Mouse (Mus musculus) midbrain, postnatal 0 days (tissue): ENCODE measurements at regions not wholly inside any gene's neighbourhood (a gene's known extent, or its start where the extent isn't known, plus 50 kb on each side); places are given as distances from the start of the nearest gene placed in this dataset.
A peak's percentile ranks its signal among the peaks of the same experiment; 100 is the strongest.

Source experiments
- ATAC-seq: fragments of 200-750 bp; cut with Nextera tagmentation; 2 replicates; pipeline ENCODE4 v1.8.0; 2017; ENCODE audit warnings: moderate number of reproducible peaks, mild to moderate bottlenecking, moderate TSS enrichment, moderate library complexity; ENCODE audit not compliant: low FRiP score
- DNase-seq: peaks from one replicate; pipeline ENCODE4 v3.0.0-alpha.2; 2015; ENCODE audit warnings: low spot score
- H3K27ac ChIP-seq: fragments of 300-500 bp; sonication (generic); 2 replicates; pipeline ENCODE4 v1.5.1; 2014; ENCODE audit warnings: low read depth, mild to moderate bottlenecking, low read length, mixed read lengths
- H3K27me3 ChIP-seq: fragments of 300-500 bp; sonication (generic); 2 replicates; pipeline ENCODE4 v1.6.1; 2014; ENCODE audit warnings: low read length, control low read depth, mixed read lengths; ENCODE audit not compliant: insufficient read depth
- H3K36me3 ChIP-seq: fragments of 300-500 bp; sonication (generic); 2 replicates; pipeline ENCODE4 v1.6.1; 2014; ENCODE audit warnings: low read length, control low read depth, mixed read lengths; ENCODE audit not compliant: insufficient read depth
- H3K4me1 ChIP-seq: fragments of 300-500 bp; sonication (generic); 2 replicates; pipeline ENCODE4 v1.6.1; 2014; ENCODE audit warnings: mild to moderate bottlenecking, control low read depth, antibody characterized with exemption, low read length, mixed read lengths; ENCODE audit not compliant: insufficient read depth
- H3K4me2 ChIP-seq: fragments of 300-500 bp; sonication (generic); 2 replicates; pipeline ENCODE4 v1.6.1; 2014; ENCODE audit warnings: low read depth, mild to moderate bottlenecking, low read length, mixed read lengths; ENCODE audit not compliant: poor library complexity, severe bottlenecking
- H3K4me3 ChIP-seq: fragments of 300-500 bp; sonication (generic); 2 replicates; pipeline ENCODE4 v1.5.1; 2014; ENCODE audit warnings: low read depth, mild to moderate bottlenecking, low read length, moderate library complexity
- H3K9ac ChIP-seq: fragments of 300-500 bp; sonication (generic); replicated peaks from 2 replicates; pipeline ENCODE4 v1.6.1; 2014; ENCODE audit warnings: mild to moderate bottlenecking, low read length, moderate library complexity, mixed read lengths; ENCODE audit not compliant: poor library complexity, severe bottlenecking
- H3K9me3 ChIP-seq: fragments of 300-500 bp; sonication (generic); 2 replicates; pipeline ENCODE4 v1.6.1; 2016; ENCODE audit warnings: low read length, control low read depth
- CTCF ChIP-seq: IDR thresholded peaks from 2 replicates; pipeline ENCODE4 v1.5.1; 2016; ENCODE audit warnings: antibody characterized with exemption, mild to moderate bottlenecking
- WGBS: fragments of 180-500 bp; shearing (Covaris S2); extraction: QIAGEN DNeasy Blood & Tissue Kit; methylation state at CpG from one replicate; pipeline ENCODE4 v1.1.7; 2014; 5-methylcytosine and 5-hydroxymethylcytosine counted together

DNA sequence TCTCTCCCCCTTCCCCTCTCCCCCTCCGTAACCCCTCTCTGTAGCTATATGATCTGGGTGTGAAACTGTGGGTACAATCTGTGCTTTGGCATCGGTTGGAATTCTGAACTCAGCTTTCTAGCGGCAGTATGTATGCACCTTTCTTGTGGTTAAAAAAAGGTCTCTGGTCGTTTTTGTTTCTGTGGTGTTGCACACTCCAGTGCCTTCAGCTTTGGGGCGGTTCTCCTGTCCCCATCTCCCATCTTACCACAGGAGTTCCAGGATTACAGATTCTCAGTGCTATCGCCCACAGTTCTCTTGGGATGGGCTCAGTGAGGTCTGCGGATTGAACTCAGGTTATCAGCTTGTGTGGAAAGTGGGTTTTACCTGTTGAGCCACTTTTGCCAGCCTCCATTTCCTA lies 248.5 kb upstream of the Tnp1 start:
- H3K4me2 ChIP-seq, result no peak overlapping the region
- H3K9ac ChIP-seq, result no peak overlapping the region
- no peak for TF ChIP-seq CTCF
- H3K9me3 ChIP-seq, result no peaks in the 10 kb centered on the region
- 70% methylated on average over 7 of the region's 7 CpGs for WGBS
- H3K36me3 ChIP-seq, result no peaks in the 10 kb centered on the region
- no peaks in the 10 kb centered on the region for H3K27me3 ChIP-seq
- no peaks in the 10 kb centered on the region for H3K4me1 ChIP-seq
- no peak overlapping the region for H3K4me3 ChIP-seq
- DNase-seq (no peak), ATAC-seq (no peak)
- no peak overlapping the region for H3K27ac ChIP-seq

DNA sequence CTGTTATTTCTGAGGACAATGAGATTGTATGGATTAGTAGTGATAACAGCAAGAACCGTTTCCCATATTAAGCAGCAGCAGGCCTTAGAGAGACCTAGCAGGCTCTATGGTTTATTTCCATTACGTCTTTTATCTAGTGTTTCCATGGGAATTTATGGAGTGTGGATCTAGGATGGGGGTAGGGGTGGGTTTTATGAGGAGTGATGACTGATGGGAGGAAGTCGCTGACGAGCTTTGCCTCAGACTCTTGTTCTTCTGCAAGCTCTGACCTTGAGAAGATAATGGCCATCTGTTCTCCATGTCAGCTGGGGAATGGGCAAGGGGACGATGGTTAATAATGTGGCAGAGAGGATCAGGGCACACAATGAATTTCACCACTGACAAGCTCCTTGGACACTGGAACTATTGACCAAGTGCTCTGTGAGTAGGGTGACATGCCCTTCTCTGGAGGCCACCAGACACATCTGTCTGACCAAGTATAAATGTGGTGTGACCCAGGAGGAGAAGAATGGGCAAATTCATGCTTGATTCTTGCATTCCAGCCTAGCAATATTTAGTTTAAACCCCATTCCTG lies 243.9 kb upstream of the Tnp1 start:
- no peak overlapping the region for H3K4me2 ChIP-seq
- 66% methylated on average over 5 of the region's 5 CpGs for WGBS
- no peaks in the 10 kb centered on the region for H3K9me3 ChIP-seq

DNA sequence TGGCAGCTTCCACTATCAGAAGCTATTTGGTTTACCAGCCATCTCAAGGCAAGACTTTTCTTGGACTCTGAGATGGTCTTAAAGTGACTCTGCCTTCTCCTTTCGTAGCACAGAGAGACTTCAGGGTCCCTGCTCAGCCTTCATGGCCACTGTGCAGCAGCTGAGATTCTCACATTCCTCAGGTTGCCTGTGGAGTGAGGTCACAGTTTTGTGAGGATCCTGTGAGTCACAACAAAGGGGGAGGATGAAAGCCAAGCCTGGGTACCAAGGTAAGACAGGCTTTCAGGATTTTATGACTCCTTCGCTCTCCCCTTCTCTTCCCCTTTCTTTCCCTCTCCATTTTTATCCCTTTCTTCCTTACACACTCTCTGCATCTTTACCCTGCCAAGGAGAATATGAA lies 241.6 kb upstream of the Tnp1 start:
- Histone ChIP-seq H3K9me3 (no peaks in the 10 kb centered on the region), H3K36me3 (no peaks in the 10 kb centered on the region), H3K4me1 (no peaks in the 10 kb centered on the region), H3K4me2 (no peak overlapping the region), H3K27me3 (no peaks in the 10 kb centered on the region), H3K27ac (no peak overlapping the region), H3K4me3 (no peak overlapping the region), H3K9ac (no peak overlapping the region)
- DNase-seq, result no peak
- WGBS, result 90% methylated on average over 2 of the region's 2 CpGs
- no peak for TF ChIP-seq CTCF
- ATAC-seq, result no peak

More for the DNA sequence above, 243.9 kb upstream of the Tnp1 start:
- no peak overlapping the region for H3K4me3 ChIP-seq
- H3K9ac ChIP-seq, result no peak overlapping the region
- H3K4me1 ChIP-seq, result no peaks in the 10 kb centered on the region
- no peak overlapping the region for H3K27ac ChIP-seq
- no peak for TF ChIP-seq CTCF
- ATAC-seq (no peak), DNase-seq (no peak)
- no peaks in the 10 kb centered on the region for H3K27me3 ChIP-seq
- H3K36me3 ChIP-seq, result no peaks in the 10 kb centered on the region

DNA sequence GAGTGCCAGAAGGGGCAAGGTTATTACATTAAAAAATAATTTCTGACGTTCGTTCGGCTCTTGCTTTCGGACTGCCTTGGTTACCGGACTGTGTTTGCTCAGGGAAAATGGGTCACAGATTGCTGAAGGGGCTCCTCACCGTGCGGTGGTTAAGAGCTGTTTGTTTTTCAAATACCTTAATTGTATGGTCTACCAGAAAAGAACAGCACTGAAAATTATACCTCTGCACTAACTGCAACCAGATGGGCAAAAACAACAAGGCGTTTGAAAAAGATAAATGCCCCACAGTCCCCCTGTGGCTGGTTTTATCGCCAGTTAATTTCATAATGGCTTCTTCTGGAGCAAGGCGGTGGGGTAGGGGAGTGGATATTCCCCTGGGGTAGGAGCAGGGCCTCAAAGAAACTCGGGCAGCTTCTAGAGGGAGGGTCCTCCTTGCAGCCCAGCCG lies 236.2 kb upstream of the Tnp1 start:
- Histone ChIP-seq H3K4me2 (no peak overlapping the region), H3K36me3 (no peaks in the 10 kb centered on the region), H3K4me1 (no peaks in the 10 kb centered on the region), H3K27ac (no peak overlapping the region), H3K9ac (no peak overlapping the region), H3K9me3 (no peaks in the 10 kb centered on the region), H3K27me3 (no peaks in the 10 kb centered on the region), H3K4me3 (no peak overlapping the region)
- ATAC-seq, result no peak
- TF ChIP-seq CTCF, result no peak
- DNase-seq, result no peak
- WGBS, result 71% methylated on average over 12 of the region's 12 CpGs

DNA sequence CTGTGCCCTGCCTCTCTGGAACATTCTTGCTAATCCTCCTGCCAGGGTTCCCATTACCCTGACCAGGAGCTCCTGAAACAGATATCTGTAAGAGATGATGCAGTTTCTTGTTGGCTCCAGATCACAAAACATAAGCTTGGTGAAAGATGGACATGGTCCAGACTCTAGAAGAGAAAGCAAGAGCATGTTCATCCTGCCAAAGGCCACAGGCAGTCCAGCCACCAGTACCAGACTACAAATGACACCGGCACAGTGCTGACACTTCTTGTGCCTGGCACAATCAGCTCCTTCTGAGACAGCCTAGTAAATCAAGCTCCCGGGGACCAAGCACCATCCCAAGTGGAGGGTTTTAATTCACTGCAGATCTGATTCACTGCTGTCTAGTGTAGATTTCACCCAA lies 228.3 kb upstream of the Tnp1 start:
- no peaks in the 10 kb centered on the region for H3K27me3 ChIP-seq
- H3K4me1 ChIP-seq, result no peaks in the 10 kb centered on the region
- no peak overlapping the region for H3K9ac ChIP-seq
- no peaks in the 10 kb centered on the region for H3K36me3 ChIP-seq
- ATAC-seq, result no peak
- H3K4me3 ChIP-seq, result no peak overlapping the region
- no peak for DNase-seq
- 84% methylated on average over 2 of the region's 2 CpGs for WGBS
- H3K27ac ChIP-seq, result no peak overlapping the region
- no peak overlapping the region for H3K4me2 ChIP-seq
- no peak for TF ChIP-seq CTCF
- no peaks in the 10 kb centered on the region for H3K9me3 ChIP-seq

DNA sequence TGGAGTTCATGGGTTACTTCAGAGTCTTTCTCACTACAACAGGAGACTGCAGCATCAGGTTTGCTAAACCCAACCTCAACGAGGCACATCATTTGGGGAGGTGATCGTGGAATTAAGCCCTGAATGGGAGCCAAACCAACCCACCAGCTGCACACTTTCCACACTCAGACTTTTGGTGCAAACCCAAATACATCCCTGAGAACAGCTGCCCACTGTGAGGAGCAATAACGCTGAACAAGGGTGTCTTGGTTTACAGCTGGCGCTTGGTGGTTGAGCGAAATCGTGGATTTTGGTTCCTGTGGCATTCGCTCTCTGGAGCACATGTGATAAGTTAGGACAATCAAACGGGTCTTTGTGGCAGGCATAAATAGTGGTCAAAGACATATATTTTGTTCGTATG lies 226.6 kb upstream of the Tnp1 start:
- 88% methylated on average over 9 of the region's 9 CpGs for WGBS
- ATAC-seq, result no peak
- no peak overlapping the region for H3K9ac ChIP-seq
- no peaks in the 10 kb centered on the region for H3K4me1 ChIP-seq
- TF ChIP-seq CTCF, result no peak
- no peaks in the 10 kb centered on the region for H3K9me3 ChIP-seq
- no peak overlapping the region for H3K27ac ChIP-seq
- peak; percentile 27 for DNase-seq
- H3K27me3 ChIP-seq, result no peaks in the 10 kb centered on the region
- no peaks in the 10 kb centered on the region for H3K36me3 ChIP-seq
- H3K4me2 ChIP-seq, result no peak overlapping the region
- H3K4me3 ChIP-seq, result no peak overlapping the region
